ENCODE assay signal across 8 mouse cellular contexts in the genomic region with DNA sequence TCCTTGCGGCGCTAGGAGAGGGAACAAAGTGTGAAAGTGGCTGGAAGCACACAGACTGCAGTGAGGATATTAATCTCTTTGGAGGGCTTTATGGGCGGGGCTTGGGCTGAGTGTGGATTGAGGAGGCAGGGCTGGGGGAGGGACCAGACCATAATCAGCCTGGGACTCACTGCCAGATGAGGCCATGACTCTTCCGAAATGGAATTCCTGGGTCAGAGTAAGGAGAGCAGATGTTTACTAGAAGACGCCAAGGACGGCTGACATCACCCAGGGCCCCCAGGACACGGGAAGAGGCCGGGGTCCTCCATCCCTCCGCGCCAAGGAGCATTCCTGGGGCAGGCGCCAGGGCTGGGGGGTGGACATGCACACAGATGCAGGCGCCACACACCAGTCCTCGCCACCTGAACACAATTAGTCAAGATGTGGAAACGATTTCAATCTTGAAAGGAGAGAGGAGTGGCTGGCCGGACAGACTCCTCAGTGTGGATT. TPM values are rescaled to one million over a fixed set of nuclear protein-coding genes. Genes with fewer than 3 reads are reported as not detected.
A peak's percentile ranks its signal among the peaks of the same experiment; 100 is the strongest.
DNase-seq lines count a peak whose midpoint lies in the region; ATAC-seq and TF ChIP-seq lines count a peak whose summit lies in the region.

No protein-coding gene starts in this region.

- no peak overlapping the region for H3K4me2 ChIP-seq in midbrain, postnatal 0 days (ENCODE audit: low read depth, low read length, poor library complexity, severe bottlenecking)
- H3K4me2 ChIP-seq in midbrain, embryonic 14.5 days (ENCODE audit: low read length) = no peak overlapping the region

- peak; percentile 19 for DNase-seq in midbrain, postnatal 0 days (ENCODE audit: low spot score)
- no peak for DNase-seq in midbrain, embryonic 14.5 days
- DNase-seq in gastrocnemius, postnatal 25 days = peak; percentile 82
- DNase-seq in kidney, adult 2 months = peak; percentile 71
- DNase-seq in mesoderm, embryonic 11.5 days (ENCODE audit: low read depth, low spot score) = peak; percentile 76
- DNase-seq in cerebellum, postnatal 4 days (ENCODE audit: low spot score in 2 of 2) = no peak
- no peak for DNase-seq in frontal cortex, postnatal 36 days (ENCODE audit: low spot score in 2 of 2)

- ATAC-seq in midbrain, postnatal 0 days (ENCODE audit: low FRiP score) = no peak
- ATAC-seq in midbrain, embryonic 14.5 days (ENCODE audit: low FRiP score, low TSS enrichment) = no peak
- no peak for ATAC-seq in megakaryocyte-erythroid progenitor cell, adult 5-6 weeks (replicated peaks; ENCODE audit: low FRiP score, low TSS enrichment, poor library complexity, severe bottlenecking)

- H3K4me3 ChIP-seq in midbrain, postnatal 0 days (ENCODE audit: low read depth, low read length) = no peak overlapping the region
- H3K4me3 ChIP-seq in midbrain, embryonic 14.5 days (replicated peaks; ENCODE audit: low read depth, low read length) = no peak overlapping the region
- no peak overlapping the region for H3K4me3 ChIP-seq in kidney, adult 2 months (ENCODE audit: insufficient read depth, low read depth, low read length)

- H3K4me1 ChIP-seq in midbrain, postnatal 0 days (ENCODE audit: insufficient read depth, low read length) = no peaks in the 10 kb centered on the region
- H3K4me1 ChIP-seq in midbrain, embryonic 14.5 days (ENCODE audit: control insufficient read depth, insufficient read depth, low read length) = no peaks in the 10 kb centered on the region
- H3K4me1 ChIP-seq in kidney, adult 2 months (ENCODE audit: control insufficient read depth, insufficient read depth, low read length) = no peaks in the 10 kb centered on the region

- WGBS in midbrain, postnatal 0 days = 70% methylated on average over 15 of the region's 15 CpGs
- WGBS in midbrain, embryonic 14.5 days = 70% methylated on average over 15 of the region's 15 CpGs
- WGBS in kidney, adult 2 months = 50% methylated on average over 15 of the region's 15 CpGs

- no peak for TF ChIP-seq POLR2A in kidney, adult 2 months (IDR thresholded peaks at IDR 0.05; ENCODE audit: low read depth, low read length)

- H3K9ac ChIP-seq in midbrain, postnatal 0 days (replicated peaks; ENCODE audit: low read length, poor library complexity, severe bottlenecking) = no peak overlapping the region
- no peak overlapping the region for H3K9ac ChIP-seq in midbrain, embryonic 14.5 days (replicated peaks; ENCODE audit: low read length)

- H3K36me3 ChIP-seq in midbrain, postnatal 0 days (ENCODE audit: insufficient read depth, low read length) = no peaks in the 10 kb centered on the region
- H3K36me3 ChIP-seq in midbrain, embryonic 14.5 days (ENCODE audit: control insufficient read depth, insufficient read depth, low read length) = no peaks in the 10 kb centered on the region
- H3K36me3 ChIP-seq in kidney, adult 2 months (ENCODE audit: control insufficient read depth, insufficient read depth, low read length) = no peaks in the 10 kb centered on the region

- no peak overlapping the region for H3K27ac ChIP-seq in midbrain, postnatal 0 days (ENCODE audit: low read depth, low read length)
- H3K27ac ChIP-seq in midbrain, embryonic 14.5 days (replicated peaks; ENCODE audit: low read depth, low read length) = no peak overlapping the region
- H3K27ac ChIP-seq in kidney, adult 2 months (ENCODE audit: insufficient read depth, low read depth, low read length) = no peak overlapping the region

- no peak for TF ChIP-seq CTCF in midbrain, postnatal 0 days (IDR thresholded peaks at IDR 0.05)
- TF ChIP-seq CTCF in kidney, adult 2 months (conservative IDR thresholded peaks at IDR 0.05; ENCODE audit: insufficient read depth, insufficient read length, low read depth, low read length) = no peak

- no peaks in the 10 kb centered on the region for H3K9me3 ChIP-seq in midbrain, postnatal 0 days (ENCODE audit: low read length)
- H3K9me3 ChIP-seq in midbrain, embryonic 14.5 days (ENCODE audit: control insufficient read depth, low read length) = no peaks in the 10 kb centered on the region

- no peaks in the 10 kb centered on the region for H3K27me3 ChIP-seq in midbrain, postnatal 0 days (ENCODE audit: insufficient read depth, low read length)
- H3K27me3 ChIP-seq in midbrain, embryonic 14.5 days (ENCODE audit: control insufficient read depth, insufficient read depth, low read length) = no peaks in the 10 kb centered on the region
- H3K27me3 ChIP-seq in kidney, adult 2 months (replicated peaks; ENCODE audit: control insufficient read depth, insufficient read depth, low read length) = no peaks in the 10 kb centered on the region

RNA-seq across cellular contexts. Expression of gene Adamts2, which starts 20.4 kb away (rescaled TPM):
- total RNA-seq in midbrain, postnatal 0 days (2014; rRNA removed) = 12.7 and 17.9 TPM in 2 replicates
- polyA plus RNA-seq in midbrain, postnatal 0 days (2015; fragmentation: Nextera tagmentation; extraction: Ambion mirVana) = 4.5 and 4.9 TPM in 2 replicates
- polyA plus RNA-seq in midbrain, embryonic 14.5 days (2014; fragmentation: Nextera tagmentation; extraction: Ambion mirVana) = 2.7 and 3.4 TPM in 2 replicates
- 10 to 100 TPM; 15.1 to 16.4 TPM for total RNA-seq in gastrocnemius, postnatal 25 days (2021)
- polyA plus RNA-seq in kidney, adult 2 months (2012; rRNA removed) = 4.5 and 7.0 TPM in 2 replicates
- not detected in 2 replicates for total RNA-seq in megakaryocyte-erythroid progenitor cell, adult 5-6 weeks (2014; fragmentation: Nextera tagmentation)
- not detected in 2 replicates for total RNA-seq in megakaryocyte-erythroid progenitor cell, adult 5-6 weeks (2017)

Comparison
In these comparisons a context has a peak if more than half of its experiments do, and no peak if none do; other contexts are left out.
1. DNase-seq: peak in midbrain, postnatal 0 days (single experiment), gastrocnemius, postnatal 25 days (single experiment), kidney, adult 2 months (single experiment) and mesoderm, embryonic 11.5 days (single experiment); none in midbrain, embryonic 14.5 days (single experiment), cerebellum, postnatal 4 days (0 of 2) and frontal cortex, postnatal 36 days (0 of 2).
2. RNA of gene Adamts2, which starts 20.4 kb away (total RNA-seq): 15.1 to 16.4 TPM in gastrocnemius, postnatal 25 days and 12.7 to 17.9 TPM in midbrain, postnatal 0 days; not detected in megakaryocyte-erythroid progenitor cell, adult 5-6 weeks; every median in the first group is over 10 times any median in the second.